Mouse (Mus musculus) NIH3T3 (cell line): Measurements from ENCODE around the gene Lipc.
A peak's percentile ranks its signal among the peaks of the same experiment; 100 is the strongest.

Experiments
- DNase-seq: peaks from one replicate; pipeline ENCODE4 v3.0.0-alpha.2; 2012; ENCODE audit warnings: low read depth

Lipc gene

GRCm38 (mm10) chr9:70818739-70819138 is 133.3 kb downstream of the Lipc start:
- DNase-seq: no peak

- no peak for DNase-seq
Measured at GRCm38 (mm10) chr9:70817396-70817795, 134.6 kb downstream of the Lipc start.

GRCm38 (mm10) chr9:70816701-70817305 is 135.2 kb downstream of the Lipc start:
- no peak for DNase-seq

- no peak for DNase-seq
Measured at GRCm38 (mm10) chr9:70812551-70812950, 139.5 kb downstream of the Lipc start.

- no peak for DNase-seq
Measured at GRCm38 (mm10) chr9:70807714-70808113, 144.3 kb downstream of the Lipc start.

- DNase-seq: no peak
Measured at GRCm38 (mm10) chr9:70806069-70806468, 146.0 kb downstream of the Lipc start.

- no peak for DNase-seq
Measured at GRCm38 (mm10) chr9:70802816-70803215, 149.2 kb downstream of the Lipc start.

- DNase-seq: no peak
Measured at GRCm38 (mm10) chr9:70801761-70802160, 150.3 kb downstream of the Lipc start.

GRCm38 (mm10) chr9:70800588-70801315 is 151.3 kb downstream of the Lipc start:
- DNase-seq: no peak

- DNase-seq: peak; percentile 13
Measured at GRCm38 (mm10) chr9:70795439-70795757, 156.6 kb downstream of the Lipc start.

GRCm38 (mm10) chr9:70794643-70795438 is 157.2 kb downstream of the Lipc start:
- peak; percentile 89 for DNase-seq

GRCm38 (mm10) chr9:70790621-70791020 is 161.4 kb downstream of the Lipc start:
- DNase-seq: no peak

- DNase-seq: no peak
Measured at GRCm38 (mm10) chr9:70788705-70789104, 163.3 kb downstream of the Lipc start.

- no peak for DNase-seq
Measured at GRCm38 (mm10) chr9:70782191-70782590, 169.8 kb downstream of the Lipc start.

GRCm38 (mm10) chr9:70775517-70775916 is 176.5 kb downstream of the Lipc start:
- no peak for DNase-seq

GRCm38 (mm10) chr9:70760974-70761373 is 191.1 kb downstream of the Lipc start:
- no peak for DNase-seq

GRCm38 (mm10) chr9:70751504-70752222 is 200.4 kb downstream of the Lipc start:
- no peak for DNase-seq
